Mouse (Mus musculus): ENCODE data around the gene Sdad1. TPM values are rescaled to one million over a fixed set of nuclear protein-coding genes. Genes with fewer than 3 reads are reported as not detected.

Gene Sdad1
- total and polyA plus RNA-seq, 2 experiments from 2014 or later: 33.2 to 38.7 TPM

DNA sequence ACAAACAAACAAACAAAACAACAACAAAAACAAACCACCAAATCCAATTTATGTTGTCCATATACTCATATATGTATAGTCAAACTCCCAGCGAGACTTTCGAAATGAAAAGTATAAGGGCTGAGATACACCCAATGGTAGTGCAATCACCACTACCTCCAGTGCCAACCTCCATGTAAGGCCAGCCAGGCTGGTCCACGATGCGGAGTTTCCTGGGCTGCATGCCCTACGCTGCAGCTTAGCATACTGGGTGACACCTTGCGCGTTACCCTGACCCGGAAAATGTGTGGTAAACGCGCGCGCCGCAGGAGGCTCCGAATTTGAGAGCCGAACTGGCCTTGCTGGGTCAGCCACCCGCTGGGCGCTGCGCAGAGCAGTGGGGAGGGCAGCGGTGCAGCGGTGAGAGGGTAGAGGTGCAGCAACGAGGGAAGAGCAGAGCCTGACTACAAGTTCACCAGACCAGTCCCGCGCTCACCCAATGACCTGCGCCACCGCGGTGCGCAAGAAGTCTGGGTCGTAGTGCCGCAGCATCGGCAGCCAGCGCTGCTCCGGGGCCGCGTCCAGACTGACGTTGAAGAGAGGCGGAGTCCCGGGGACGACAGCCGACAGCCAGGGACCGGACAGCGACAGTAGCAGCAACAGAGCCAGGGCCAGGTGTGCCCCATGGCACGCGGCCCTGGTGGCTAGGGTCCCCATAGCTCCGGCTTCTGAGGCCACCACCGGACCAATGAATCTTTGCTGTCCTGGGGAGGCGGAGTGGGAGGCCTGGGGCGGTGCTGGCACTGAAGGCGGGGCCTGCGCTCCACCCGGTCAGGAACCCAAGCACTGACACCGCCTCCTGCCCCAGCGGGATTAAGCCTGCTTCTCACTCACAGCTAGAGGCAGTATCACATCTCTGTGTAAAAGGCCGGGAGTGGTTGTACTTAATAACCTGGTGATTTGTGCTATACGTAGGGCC lies 32.6 kb downstream of the Sdad1 start, which contains the start of gene Naaa:
Gene Naaa, minus strand, starts transcription at position 734 of the 958 bp plus-strand sequence.
- Histone ChIP-seq H3K9me3 (ENCODE audit: low read length) (no peaks in the 10 kb centered on the region), H3K4me3 (ENCODE audit: low read depth, low read length) (peak within 1 kb of the TSS; percentile 54), H3K4me1 (ENCODE audit: insufficient read depth, low read length) (no peaks in the 10 kb centered on the region), H3K9ac (replicated peaks; ENCODE audit: low read length, poor library complexity, severe bottlenecking) (peak within 1 kb of the TSS; percentile 66), H3K27ac (ENCODE audit: low read depth, low read length) (peak within 1 kb of the TSS; percentile 62), H3K27me3 (ENCODE audit: insufficient read depth, low read length) (no peaks in the 10 kb centered on the region), H3K4me2 (ENCODE audit: low read depth, low read length, poor library complexity, severe bottlenecking) (peak within 1 kb of the TSS; percentile 75), H3K36me3 (ENCODE audit: insufficient read depth, low read length) (no peaks in the 10 kb centered on the region)
- peak; percentile 83 for DNase-seq (ENCODE audit: low spot score)
- peak; percentile 89 for ATAC-seq (ENCODE audit: low FRiP score)
- peak; percentile 68 for TF ChIP-seq CTCF (IDR thresholded peaks at IDR 0.05)
- 3% methylated on average over 53 of the region's 54 CpGs for WGBS

GRCm38 (mm10) chr5:92270496-92270895 lies 39.8 kb downstream of the Sdad1 start:
- ATAC-seq (ENCODE audit: low FRiP score) (no peak), DNase-seq (ENCODE audit: low spot score) (no peak)
- Histone ChIP-seq H3K9me3 (ENCODE audit: low read length) (no peaks in the 10 kb centered on the region), H3K4me2 (ENCODE audit: low read depth, low read length, poor library complexity, severe bottlenecking) (no peak overlapping the region), H3K27me3 (ENCODE audit: insufficient read depth, low read length) (no peaks in the 10 kb centered on the region), H3K9ac (replicated peaks; ENCODE audit: low read length, poor library complexity, severe bottlenecking) (no peak overlapping the region), H3K4me3 (ENCODE audit: low read depth, low read length) (no peak overlapping the region), H3K36me3 (ENCODE audit: insufficient read depth, low read length) (0 out of 2 replicates have a peak, but pooled peaks cover 3% of the 10 kb centered on the region), H3K4me1 (ENCODE audit: insufficient read depth, low read length) (no peaks in the 10 kb centered on the region), H3K27ac (ENCODE audit: low read depth, low read length) (no peak overlapping the region)
- TF ChIP-seq CTCF (IDR thresholded peaks at IDR 0.05): no peak
- WGBS: 82% methylated on average over 7 of the region's 7 CpGs

GRCm38 (mm10) chr5:92263761-92264359 lies 46.4 kb downstream of the Sdad1 start:
- DNase-seq (ENCODE audit: low spot score) (peak; percentile 94), ATAC-seq (ENCODE audit: low FRiP score) (peak; percentile 88)
- TF ChIP-seq CTCF (IDR thresholded peaks at IDR 0.05): no peak
- Histone ChIP-seq H3K9ac (replicated peaks; ENCODE audit: low read length, poor library complexity, severe bottlenecking) (no peak overlapping the region), H3K9me3 (ENCODE audit: low read length) (no peaks in the 10 kb centered on the region), H3K4me3 (ENCODE audit: low read depth, low read length) (no peak overlapping the region), H3K27ac (ENCODE audit: low read depth, low read length) (0 out of 2 replicates have a peak overlapping the region, but pooled peaks have one; percentile 21), H3K4me1 (ENCODE audit: insufficient read depth, low read length) (0 out of 2 replicates have a peak, but pooled peaks cover 3% of the 10 kb centered on the region), H3K4me2 (ENCODE audit: low read depth, low read length, poor library complexity, severe bottlenecking) (no peak overlapping the region), H3K27me3 (ENCODE audit: insufficient read depth, low read length) (no peaks in the 10 kb centered on the region), H3K36me3 (ENCODE audit: insufficient read depth, low read length) (no peaks in the 10 kb centered on the region)
- 8% methylated on average over 4 of the region's 4 CpGs for WGBS

- H3K4me2 ChIP-seq (ENCODE audit: low read depth, low read length, poor library complexity, severe bottlenecking): no peak overlapping the region
- WGBS: 93% methylated on average over 8 of the region's 8 CpGs
- no peak overlapping the region for H3K4me3 ChIP-seq (ENCODE audit: low read depth, low read length)
- no peak for TF ChIP-seq CTCF (IDR thresholded peaks at IDR 0.05)
- H3K4me1 ChIP-seq (ENCODE audit: insufficient read depth, low read length): 0 out of 2 replicates have a peak, but pooled peaks cover 3% of the 10 kb centered on the region
- ATAC-seq (ENCODE audit: low FRiP score): no peak
- no peak overlapping the region for H3K9ac ChIP-seq (replicated peaks; ENCODE audit: low read length, poor library complexity, severe bottlenecking)
- H3K36me3 ChIP-seq (ENCODE audit: insufficient read depth, low read length): no peaks in the 10 kb centered on the region
- H3K27ac ChIP-seq (ENCODE audit: low read depth, low read length): no peak overlapping the region
- no peaks in the 10 kb centered on the region for H3K9me3 ChIP-seq (ENCODE audit: low read length)
- no peaks in the 10 kb centered on the region for H3K27me3 ChIP-seq (ENCODE audit: insufficient read depth, low read length)
- no peak for DNase-seq (ENCODE audit: low spot score)
Observed at GRCm38 (mm10) chr5:92262646-92263045, 47.6 kb downstream of the Sdad1 start.

- TF ChIP-seq CTCF (IDR thresholded peaks at IDR 0.05): no peak
- Histone ChIP-seq H3K4me2 (ENCODE audit: low read depth, low read length, poor library complexity, severe bottlenecking) (no peak within 1 kb of the TSS), H3K36me3 (ENCODE audit: insufficient read depth, low read length) (no peaks in the 10 kb centered on the region), H3K9me3 (ENCODE audit: low read length) (no peaks in the 10 kb centered on the region), H3K27ac (ENCODE audit: low read depth, low read length) (no peak within 1 kb of the TSS), H3K27me3 (ENCODE audit: insufficient read depth, low read length) (no peaks in the 10 kb centered on the region; the same call in 1 of the 2 replicates), H3K4me3 (ENCODE audit: low read depth, low read length) (no peak within 1 kb of the TSS), H3K9ac (replicated peaks; ENCODE audit: low read length, poor library complexity, severe bottlenecking) (no peak within 1 kb of the TSS), H3K4me1 (ENCODE audit: insufficient read depth, low read length) (no peaks in the 10 kb centered on the region)
- DNase-seq (ENCODE audit: low spot score): no peak
- ATAC-seq (ENCODE audit: low FRiP score): no peak
- 12% methylated on average over 6 of the region's 6 CpGs for WGBS
Observed at GRCm38 (mm10) chr5:92256218-92256617, 54.1 kb downstream of the Sdad1 start, which contains the start of gene Ppef2. Gene Ppef2, minus strand, starts transcription at chr5:92256278.

Measured in midbrain, postnatal 0 days (tissue).